Mouse (Mus musculus) CH12.LX (cell line): ENCODE results near the gene Ston2. TPM values are rescaled to one million over a fixed set of nuclear protein-coding genes. Genes with fewer than 3 reads are reported as not detected.

ENCODE experiments used
- DNase-seq: peaks from one replicate; pipeline ENCODE4 v3.0.0-alpha.2; 2013; ENCODE audit errors: extremely low read depth
- H3K27ac ChIP-seq: 2 replicates; pipeline ENCODE4 v1.5.1; 2012; ENCODE audit warnings: low read depth, mild to moderate bottlenecking, control low read depth, moderate library complexity; ENCODE audit not compliant: insufficient read depth
- H3K27me3 ChIP-seq: replicated peaks from 2 replicates; pipeline ENCODE3; 2012; ENCODE audit warnings: inconsistent platforms
- H3K36me3 ChIP-seq, 2 experiments: replicated peaks in 1 of 2; 2 replicates each; pipeline versions ENCODE3 to v1.6.1; 2012; ENCODE audit warnings: inconsistent platforms in 1 of 2, low read length in 1 of 2, mild to moderate bottlenecking in 1 of 2, mixed read lengths in 1 of 2, moderate library complexity in 1 of 2; ENCODE audit not compliant: control insufficient read depth in 1 of 2, insufficient read depth in 1 of 2
- H3K4me1 ChIP-seq, 2 experiments: 2 replicates each; pipeline ENCODE4 v1.6.1; 2012; ENCODE audit warnings: inconsistent platforms in 1 of 2, moderate library complexity in 1 of 2; ENCODE audit not compliant: insufficient read depth in 2 of 2, control insufficient read depth in 1 of 2
- H3K4me2 ChIP-seq: 2 replicates; pipeline ENCODE4 v1.6.1; 2012; ENCODE audit warnings: low read depth, mild to moderate bottlenecking, control low read depth; ENCODE audit not compliant: poor library complexity, insufficient read depth, severe bottlenecking
- H3K4me3 ChIP-seq, 3 experiments: fragments of 150-350 bp in 1 of 3; sonication (generic) in 1 of 3; replicated peaks in 1 of 3; 2 replicates each; pipeline versions ENCODE3 to v1.5.1; 2011 to 2012; ENCODE audit warnings: low read depth in 2 of 3, low read length in 2 of 3, mild to moderate bottlenecking in 2 of 3, moderate library complexity in 2 of 3, control low read depth in 1 of 3, improper control_type of control experiment in 1 of 3, inconsistent platforms in 1 of 3, mixed read lengths in 1 of 3; ENCODE audit not compliant: poor library complexity in 1 of 3
- H3K79me2 ChIP-seq: replicated peaks from 2 replicates; pipeline ENCODE4 v1.6.1; 2012; ENCODE audit warnings: mild to moderate bottlenecking, moderate library complexity; ENCODE audit not compliant: control insufficient read depth, poor library complexity, insufficient read depth, severe bottlenecking; ENCODE audit errors: extremely low read depth
- H3K9ac ChIP-seq: 2 replicates; pipeline ENCODE4 v1.6.1; 2012; ENCODE audit warnings: low read depth, mild to moderate bottlenecking, control low read depth, moderate library complexity; ENCODE audit not compliant: insufficient read depth
- H3K9me3 ChIP-seq: replicated peaks from 2 replicates; pipeline ENCODE3; 2012; ENCODE audit warnings: low read length, inconsistent platforms, mixed read lengths
- BHLHE40 ChIP-seq: IDR thresholded peaks from 2 replicates; pipeline ENCODE4 v1.6.1; 2011; ENCODE audit warnings: mild to moderate bottlenecking, low read depth, low read length, improper control_type of control experiment
- ELF1 ChIP-seq: IDR thresholded peaks from 2 replicates; pipeline ENCODE4 v1.6.1; 2014; ENCODE audit warnings: low read depth, mild to moderate bottlenecking, inconsistent platforms, low read length, improper control_type of control experiment
- EP300 ChIP-seq: IDR thresholded peaks from 2 replicates; pipeline ENCODE4 v1.6.1; 2011; ENCODE audit warnings: low read length, improper control_type of control experiment
- ETS1 ChIP-seq: conservative IDR thresholded peaks from 2 replicates; pipeline ENCODE4 v1.6.1; 2012; ENCODE audit warnings: low read depth, mild to moderate bottlenecking, inconsistent platforms, low read length, improper control_type of control experiment, moderate library complexity
- IRF4 ChIP-seq: IDR thresholded peaks from 2 replicates; pipeline ENCODE4 v1.6.1; 2014; ENCODE audit warnings: low read depth, mild to moderate bottlenecking, inconsistent platforms, low read length, improper control_type of control experiment
- JUND ChIP-seq: conservative IDR thresholded peaks from 2 replicates; pipeline ENCODE4 v1.6.1; 2011; ENCODE audit warnings: low read depth, low read length, improper control_type of control experiment
- MAFK ChIP-seq: IDR thresholded peaks from 2 replicates; pipeline ENCODE4 v1.6.1; 2011; ENCODE audit warnings: low read length, improper control_type of control experiment; ENCODE audit not compliant: insufficient replicate concordance
- MAX ChIP-seq: IDR thresholded peaks from 2 replicates; pipeline ENCODE4 v1.6.1; 2011; ENCODE audit warnings: low read length, improper control_type of control experiment
- MAZ ChIP-seq: IDR thresholded peaks from 2 replicates; pipeline ENCODE4 v1.6.1; 2012; ENCODE audit warnings: low read depth, mild to moderate bottlenecking, inconsistent platforms, low read length, improper control_type of control experiment, moderate library complexity
- MXI1 ChIP-seq: IDR thresholded peaks from 2 replicates; pipeline ENCODE4 v1.6.1; 2011; ENCODE audit warnings: mild to moderate bottlenecking, low read depth, low read length, improper control_type of control experiment
- MYC ChIP-seq: IDR thresholded peaks from 2 replicates; pipeline ENCODE4 v1.6.1; 2011; ENCODE audit warnings: low read depth, mild to moderate bottlenecking, improper control_type of control experiment, low read length
- NELFE ChIP-seq: IDR thresholded peaks from 2 replicates; pipeline ENCODE4 v1.6.1; 2011; ENCODE audit warnings: low read depth, low read length, improper control_type of control experiment
- POLR2AphosphoS2 ChIP-seq: IDR thresholded peaks from 2 replicates; pipeline ENCODE4 v1.6.1; 2011; ENCODE audit warnings: low read depth, low read length, improper control_type of control experiment
- RCOR1 ChIP-seq: conservative IDR thresholded peaks from 2 replicates; pipeline ENCODE4 v1.6.1; 2012; ENCODE audit warnings: low read depth, mild to moderate bottlenecking, inconsistent platforms, low read length, improper control_type of control experiment
- SIN3A ChIP-seq: IDR thresholded peaks from 2 replicates; pipeline ENCODE4 v1.6.1; 2012; ENCODE audit warnings: low read length, improper control_type of control experiment, inconsistent platforms
- USF1 ChIP-seq: IDR thresholded peaks from 2 replicates; pipeline ENCODE4 v1.6.1; 2014; ENCODE audit warnings: low read depth, mild to moderate bottlenecking, inconsistent platforms, low read length, improper control_type of control experiment
- USF2 ChIP-seq: conservative IDR thresholded peaks from 2 replicates; pipeline ENCODE4 v1.6.1; 2011; ENCODE audit warnings: low read depth, low read length, improper control_type of control experiment
- ZKSCAN1 ChIP-seq: IDR thresholded peaks from 2 replicates; pipeline ENCODE4 v1.6.1; 2012; ENCODE audit warnings: low read depth, inconsistent platforms, low read length, improper control_type of control experiment, borderline replicate concordance
- ZNF384 ChIP-seq: IDR thresholded peaks from 2 replicates; pipeline ENCODE4 v1.6.1; 2012; ENCODE audit warnings: low read depth, low read length, improper control_type of control experiment, inconsistent platforms
- dilution Hi-C: fragments of 300-500 bp; cut with MboI; formaldehyde crosslinking; loops from 2 replicates; pipeline ENCODE4 v1.14.3; 2020; ENCODE audit warnings: low sequenced_read_pairs; ENCODE audit not compliant: extremely low pct_unique_long_range_greater_than_20kb, extremely low pct_ligation_motif_present
- in situ Hi-C: fragments of 300-500 bp; cut with MboI; formaldehyde crosslinking; loops from 3 replicates; pipeline ENCODE4 v1.14.3; 2019; ENCODE audit warnings: low sequenced_read_pairs, low pct_ligation_motif_present, low pct_unique_long_range_greater_than_20kb, mixed read lengths
- polyA plus RNA-seq: library from polyadenylated mRNA; unstranded; fragments of >175 nt; gene quantifications from 2 replicates; pipeline ENCODE4 v1.2.1, GENCODE M21; 2012; ENCODE audit warnings: low read depth; ENCODE audit not compliant: insufficient read length
- total RNA-seq, 2 experiments: library from RNA; depleted of rRNA; stranded (reverse); fragments of 300-350 nt in 1 of 2; fragments of >200 nt in 1 of 2; gene quantifications; 2 replicates each; pipeline ENCODE4 v1.2.3; 2012 to 2014

Gene Ston2
- total and polyA plus RNA-seq, 3 experiments, result 0.21 to 0.34 TPM; not detected in 1

DNA sequence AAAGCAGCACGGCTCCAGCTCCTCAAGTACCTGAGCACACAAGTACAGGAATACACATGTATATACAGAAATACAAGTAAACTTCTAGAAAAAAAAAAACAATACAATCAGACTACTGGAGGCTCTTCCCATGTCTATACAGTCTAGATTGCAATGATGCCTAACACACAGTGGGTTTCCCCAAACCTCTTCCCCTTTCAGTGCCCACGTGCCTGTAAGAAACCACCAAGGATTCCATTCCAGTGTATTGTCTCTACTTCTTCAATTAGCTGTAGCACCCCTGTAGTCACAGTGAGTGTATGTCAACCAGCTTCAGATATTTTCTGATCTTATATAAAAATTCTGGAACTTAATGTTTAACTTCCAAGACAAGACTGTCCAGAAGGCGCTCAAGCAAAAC, 196.1 kb downstream of the Ston2 start:
- Histone ChIP-seq H3K27ac (no peak overlapping the region), H3K4me3 (no peak overlapping the region), H3K36me3 (no peaks in the 10 kb centered on the region), H3K9me3 (no peaks in the 10 kb centered on the region), H3K27me3 (no peaks in the 10 kb centered on the region), H3K9ac (0 out of 2 replicates have a peak overlapping the region, but pooled peaks have one; percentile 96), H3K4me1 (peaks cover 3 to 17% of the 10 kb centered on the region in 2 experiments), H3K4me2 (peak overlapping the region; percentile 45; the same call in 1 of the 2 replicates), H3K79me2 (peaks cover 16% of the 10 kb centered on the region)
- in situ Hi-C loops (no loop called here), dilution Hi-C loops (no loop called here)
- DNase-seq, result peak; percentile 74
- TF ChIP-seq ZNF384 (peak; percentile 66), RCOR1 (0 out of 2 replicates have a peak, but pooled peaks have one; percentile 15), USF2 (peak; percentile 63), BHLHE40 (peak; percentile 95), MAZ (no peak), MYC (peak; percentile 88), SIN3A (no peak), ETS1 (peak; percentile 69), IRF4 (peak; percentile 22; the same call in 1 of the 2 replicates), ZKSCAN1 (peak; percentile 40; the same call in 1 of the 2 replicates), NELFE (no peak), MAX (peak; percentile 84; the same call in 1 of the 2 replicates), EP300 (peak; percentile 70), USF1 (peak; percentile 59), MXI1 (peak; percentile 59; the same call in 1 of the 2 replicates), JUND (no peak)

- Histone ChIP-seq H3K9me3 (peaks cover 3% of the 10 kb centered on the region), H3K27ac (peak overlapping the region; percentile 93), H3K9ac (peak overlapping the region; percentile 96), H3K27me3 (no peaks in the 10 kb centered on the region), H3K79me2 (peaks cover 21% of the 10 kb centered on the region), H3K4me3 (peak overlapping the region; percentile 64 to 83 (median 68)), H3K4me2 (peak overlapping the region; percentile 99), H3K4me1 (peaks cover 3 to 21% of the 10 kb centered on the region in 2 experiments), H3K36me3 (peaks cover 0 to 3% of the 10 kb centered on the region in 2 experiments)
- in situ Hi-C loops (no loop called here), dilution Hi-C loops (no loop called here)
- no peak for DNase-seq
- TF ChIP-seq POLR2AphosphoS2 (no peak), MAFK (0 out of 2 replicates have a peak, but pooled peaks have one; percentile 28), ZNF384 (peak; percentile 65), ELF1 (no peak)
Observed at GRCm38 (mm10) chr12:91591191-91591590, 197.0 kb downstream of the Ston2 start.
